Mouse (Mus musculus) thymus, postnatal 36 days (tissue): ENCODE results near the gene Btnl4.
"Not testable (repeated sequence)": the region's sequence is repeated elsewhere in the genome, so short reads cannot be mapped to it uniquely, and the experiment has no call there.

Experiments
- DNase-seq, 2 experiments: peaks; one replicate each; pipeline ENCODE4 v3.0.0; 2022; ENCODE audit warnings: mixed read lengths in 2 of 2

Btnl4 gene

DNA sequence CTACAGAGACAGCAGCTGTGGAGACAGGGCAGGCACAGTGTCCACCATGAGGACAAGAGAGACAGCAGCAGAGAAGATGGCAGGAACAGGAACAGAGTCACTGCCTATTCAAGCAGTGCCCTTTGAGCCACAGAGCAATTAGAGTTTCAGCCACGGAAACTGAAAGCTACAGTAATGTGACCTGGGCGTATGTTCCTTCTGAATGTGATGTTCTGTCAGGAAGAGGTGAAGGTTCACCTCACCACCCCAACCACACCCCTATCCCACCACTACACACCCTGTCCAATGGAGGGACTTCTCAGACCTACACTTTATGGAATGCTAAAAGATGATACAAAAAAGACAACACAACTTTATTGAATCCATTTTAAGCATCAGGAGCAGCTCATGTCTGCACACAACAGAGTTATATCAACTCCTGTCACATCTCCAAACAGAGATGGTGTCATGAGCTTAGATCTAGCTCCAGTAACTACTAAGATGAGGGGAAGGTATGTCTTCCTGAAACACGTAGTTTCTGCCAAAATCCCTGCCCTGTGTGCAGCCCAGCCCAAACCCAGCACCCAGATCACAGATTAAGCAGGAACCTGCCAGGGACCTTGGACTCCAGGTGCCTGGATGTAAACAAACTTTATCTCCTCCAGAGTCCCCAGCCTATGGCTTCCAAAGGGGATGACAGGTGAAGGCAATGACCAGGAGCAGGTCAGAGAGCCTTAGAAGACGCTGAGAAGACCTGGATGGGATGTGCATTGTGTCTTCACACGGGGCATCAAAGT, at the start of gene Btnl4:
TSS of gene Btnl4 (minus strand) at position 81 of the 776 bp plus-strand sequence.
- not testable (repeated sequence) for DNase-seq

DNA sequence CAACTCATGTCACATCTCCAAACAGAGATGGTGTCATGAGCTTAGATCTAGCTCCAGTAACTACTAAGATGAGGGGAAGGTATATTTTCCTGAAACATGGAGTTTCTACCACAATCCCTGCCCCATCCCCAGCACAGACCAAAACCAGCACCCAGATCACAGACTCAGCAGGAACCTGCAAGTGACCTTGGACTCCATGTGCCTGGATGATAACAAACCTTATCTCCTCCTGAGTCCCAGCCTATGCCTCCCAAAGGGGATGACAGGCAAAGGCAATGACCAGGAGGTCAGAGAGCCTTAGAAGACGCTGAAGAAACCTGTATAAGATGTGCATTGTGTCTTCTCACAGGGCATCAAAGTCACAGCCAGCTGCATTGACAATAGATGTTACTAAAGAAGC, 41.9 kb upstream of the Btnl4 start:
- no peak for DNase-seq

DNA sequence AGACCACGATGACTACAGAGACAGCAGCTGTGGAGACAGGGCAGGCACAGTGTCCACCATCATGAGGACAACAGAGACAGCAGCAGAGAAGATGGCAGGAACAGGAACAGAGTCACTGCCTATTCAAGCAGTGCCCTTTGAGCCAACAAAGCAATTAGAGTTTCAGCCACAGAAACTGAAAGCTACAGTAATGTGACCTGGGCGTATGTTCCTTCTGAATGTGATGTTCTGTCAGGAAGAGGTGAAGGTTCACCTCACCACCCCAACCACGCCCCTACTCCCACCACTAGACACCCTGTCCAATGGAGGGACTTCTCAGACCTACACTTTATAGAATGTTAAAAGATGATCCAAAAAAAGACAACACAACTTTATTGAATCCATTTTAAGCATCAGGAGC, 41.5 kb upstream of the Btnl4 start:
- DNase-seq = not testable (repeated sequence)

DNA sequence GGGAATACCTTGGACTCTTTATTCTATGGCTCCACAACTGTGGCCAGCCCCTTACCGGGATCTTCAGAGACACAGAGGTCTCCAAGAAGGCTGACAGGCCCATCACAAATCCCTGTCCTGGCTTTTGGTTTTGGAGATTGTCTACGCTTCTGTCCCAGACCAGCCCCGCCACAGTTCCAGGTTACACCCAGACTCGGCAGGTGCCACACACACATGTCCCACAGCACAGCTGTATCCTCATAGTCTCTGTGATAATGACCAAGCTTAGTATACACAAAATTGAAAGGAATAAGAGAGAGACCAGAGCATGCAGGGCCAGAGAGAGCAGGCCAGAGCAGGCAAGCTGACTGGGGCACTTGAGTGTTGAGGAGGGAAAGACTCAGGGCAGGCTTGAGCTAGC, 40.7 kb upstream of the Btnl4 start:
- DNase-seq = no peak

DNA sequence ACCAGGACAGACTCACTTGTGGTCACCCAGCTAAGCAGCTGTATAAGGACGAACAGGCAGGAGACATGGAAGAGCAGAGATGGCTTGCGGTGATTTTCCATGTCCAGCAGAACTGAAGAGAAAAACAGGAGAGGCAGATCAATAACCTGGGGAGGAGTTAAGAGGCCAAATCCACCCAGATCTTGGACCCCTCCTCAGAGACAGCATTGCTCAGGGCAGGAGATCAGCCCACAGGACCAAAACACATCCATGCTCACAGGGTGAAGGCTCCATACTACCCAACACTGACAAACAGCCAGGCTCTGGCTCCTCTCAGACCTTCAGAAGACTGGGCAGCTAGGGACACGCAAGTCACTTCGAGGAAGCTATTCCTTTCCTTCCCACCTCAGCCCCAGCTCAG, 40.1 kb upstream of the Btnl4 start, which contains the start of gene Btnl6:
TSS of gene Btnl6 (minus strand) at position 101 of the 400 bp plus-strand sequence.
- DNase-seq = no peak

DNA sequence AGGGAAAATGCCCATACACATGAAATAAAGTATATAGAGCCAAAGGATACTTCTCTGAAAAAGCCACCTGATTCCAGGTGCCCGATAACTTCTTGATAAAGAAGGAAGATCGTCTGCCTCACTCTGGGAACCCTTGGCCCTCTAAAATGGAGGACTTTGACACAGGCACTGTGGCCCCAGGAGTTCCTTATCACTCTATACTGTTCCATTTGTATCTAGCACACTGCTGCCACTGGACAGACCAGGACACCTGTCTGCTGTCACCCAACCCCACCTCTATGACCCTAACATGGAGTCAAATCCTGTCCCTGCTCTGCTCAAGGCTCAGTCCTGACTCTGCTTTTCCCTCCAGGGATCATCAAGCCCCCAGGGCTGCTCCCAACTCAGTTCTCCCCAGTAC, 39.4 kb upstream of the Btnl4 start:
- DNase-seq = no peak

DNA sequence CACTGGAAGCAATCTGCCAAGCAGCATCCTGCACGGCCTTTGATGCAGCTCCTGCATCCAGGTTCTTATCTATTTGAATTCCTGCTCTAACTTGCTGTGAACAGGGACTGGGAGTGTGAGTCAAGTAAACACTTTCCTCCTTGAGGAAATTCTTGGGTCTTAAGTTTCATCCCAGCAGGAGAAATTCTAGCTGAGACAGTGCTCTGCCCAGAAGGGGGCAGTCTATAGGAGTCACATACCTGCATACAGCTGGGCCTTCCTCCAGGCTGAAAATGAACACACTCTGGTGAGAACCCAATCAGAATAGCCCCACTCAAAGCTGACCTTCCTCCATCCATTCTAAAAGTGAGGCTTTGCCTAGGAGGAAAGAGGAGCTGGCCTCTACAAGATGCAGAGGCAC, 34.6 kb upstream of the Btnl4 start:
- DNase-seq = not testable (repeated sequence)

DNA sequence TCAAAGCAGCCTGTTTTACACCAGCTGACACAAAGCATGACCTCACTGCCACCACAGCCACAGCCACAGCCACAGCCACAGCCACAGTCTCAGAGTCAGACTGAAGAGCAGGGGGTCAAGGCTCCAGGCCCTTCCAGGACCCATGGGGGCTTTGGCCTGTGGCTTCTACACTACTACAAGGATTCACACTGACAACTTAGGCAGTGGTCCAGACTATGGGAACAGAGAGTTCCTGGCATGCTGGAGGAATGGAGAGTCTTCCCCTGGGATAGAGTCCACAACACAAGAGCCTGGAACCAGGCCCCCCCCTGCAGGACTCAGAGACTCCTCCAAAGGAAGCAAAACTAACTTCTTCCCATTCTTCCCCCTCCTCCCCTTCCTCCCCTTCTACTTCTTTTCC, 30.5 kb upstream of the Btnl4 start:
- no peak for DNase-seq

DNA sequence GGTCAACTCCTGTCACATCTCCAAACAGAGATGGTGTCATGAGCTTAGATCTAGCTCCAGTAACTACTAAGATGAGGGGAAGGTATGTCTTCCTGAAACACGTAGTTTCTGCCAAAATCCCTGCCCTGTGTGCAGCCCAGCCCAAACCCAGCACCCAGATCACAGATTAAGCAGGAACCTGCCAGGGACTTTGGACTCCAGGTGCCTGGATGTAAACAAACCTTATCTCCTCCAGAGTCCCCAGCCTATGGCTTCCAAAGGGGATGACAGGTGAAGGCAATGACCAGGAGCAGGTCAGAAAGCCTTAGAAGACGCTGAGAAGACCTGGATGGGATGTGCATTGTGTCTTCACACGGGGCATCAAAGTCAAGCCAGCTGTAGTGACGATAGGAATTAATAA, 20.6 kb upstream of the Btnl4 start:
- DNase-seq = not testable (repeated sequence)

DNA sequence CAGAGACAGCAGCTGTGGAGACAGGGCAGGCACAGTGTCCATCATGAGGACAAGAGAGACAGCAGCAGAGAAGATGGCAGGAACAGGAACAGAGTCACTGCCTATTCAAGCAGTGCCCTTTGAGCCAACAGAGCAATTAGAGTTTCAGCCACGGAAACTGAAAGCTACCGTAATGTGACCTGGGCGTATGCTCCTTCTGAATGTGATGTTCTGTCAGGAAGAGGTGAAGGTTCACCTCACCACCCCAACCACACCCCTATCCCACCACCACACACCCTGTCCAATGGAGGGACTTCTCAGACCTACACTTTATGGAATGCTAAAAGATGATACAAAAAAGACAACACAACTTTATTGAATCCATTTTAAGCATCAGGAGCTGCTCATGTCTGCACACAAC, 20.2 kb upstream of the Btnl4 start:
- DNase-seq = not testable (repeated sequence)

DNA sequence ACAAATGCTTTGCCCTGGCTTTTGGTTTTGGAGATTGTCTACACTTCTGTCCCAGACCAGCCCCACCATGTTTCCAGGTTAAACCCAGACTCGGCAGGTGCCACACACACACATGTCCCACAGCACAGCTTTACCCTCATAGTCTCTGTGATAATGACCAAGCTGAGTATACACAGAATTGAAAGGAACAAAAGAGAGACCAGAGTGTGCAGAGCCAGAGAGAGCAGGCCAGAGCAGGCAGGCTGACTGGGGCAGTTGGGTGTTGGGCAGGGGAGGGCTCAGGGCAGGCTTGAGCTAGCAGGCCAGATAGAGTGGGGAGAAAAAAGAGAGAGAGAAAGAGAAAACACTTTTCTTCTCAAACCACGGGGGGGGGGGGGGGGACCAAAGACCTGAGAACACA, 19.4 kb upstream of the Btnl4 start:
- no peak for DNase-seq

DNA sequence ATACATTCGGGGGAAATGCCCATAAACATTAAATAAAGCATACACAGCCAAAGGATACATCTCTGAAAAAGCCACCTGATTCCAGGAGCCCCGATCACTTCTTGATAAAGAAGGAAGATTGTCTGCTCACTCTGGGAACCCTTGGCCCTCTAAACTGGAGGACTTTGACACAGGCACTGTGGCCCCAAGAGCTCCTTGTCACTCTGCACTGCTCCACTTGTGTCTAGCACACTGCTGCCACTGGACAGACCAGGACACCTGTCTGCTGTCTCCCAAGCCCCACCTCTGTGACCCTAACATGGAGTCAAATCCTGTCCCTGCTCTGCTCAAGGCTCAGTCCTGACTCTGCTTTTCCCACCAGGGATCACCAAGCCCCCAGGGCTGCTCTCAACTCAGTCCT, 18.0 kb upstream of the Btnl4 start:
- DNase-seq = not testable (repeated sequence)

DNA sequence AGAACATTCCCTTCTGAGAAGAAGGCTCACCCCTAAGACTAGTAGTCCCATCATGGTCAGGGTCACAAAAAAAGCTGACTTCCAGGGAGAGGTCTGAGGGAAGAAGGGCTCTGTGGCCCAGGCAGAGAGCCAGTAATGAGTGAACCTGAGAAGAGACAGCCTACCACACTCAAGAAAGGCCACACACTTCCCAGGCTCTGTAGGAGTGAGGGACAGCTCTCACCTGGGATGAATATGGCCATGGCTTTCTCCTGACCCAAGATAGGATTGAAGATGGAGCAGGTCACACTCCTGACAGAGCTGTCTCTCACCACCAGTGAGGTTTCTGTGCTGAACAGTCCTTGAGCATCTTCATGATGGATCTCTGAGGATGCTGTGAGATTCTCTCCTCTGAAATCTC, 15.7 kb upstream of the Btnl4 start:
- no peak for DNase-seq

DNA sequence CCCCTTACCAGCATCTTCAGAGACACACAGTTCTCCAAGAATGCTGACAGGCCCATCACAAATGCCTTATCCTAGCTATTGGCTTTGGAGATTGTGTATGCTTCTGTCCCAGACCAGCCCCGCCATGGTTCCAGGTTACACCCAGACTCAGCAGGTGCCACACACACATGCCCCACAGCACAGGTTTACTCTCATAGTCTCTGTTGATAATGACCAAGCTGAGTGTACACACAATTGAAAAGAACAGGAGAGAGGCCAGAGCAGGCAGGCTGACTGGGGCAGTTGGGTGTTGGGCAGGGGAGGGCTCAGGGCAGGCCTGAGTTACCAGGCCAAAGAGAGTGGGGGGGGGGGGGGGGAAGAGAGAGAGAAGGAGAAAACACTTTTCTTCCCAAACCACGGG, 691 bp downstream of the Btnl4 start:
- DNase-seq = no peak

DNA sequence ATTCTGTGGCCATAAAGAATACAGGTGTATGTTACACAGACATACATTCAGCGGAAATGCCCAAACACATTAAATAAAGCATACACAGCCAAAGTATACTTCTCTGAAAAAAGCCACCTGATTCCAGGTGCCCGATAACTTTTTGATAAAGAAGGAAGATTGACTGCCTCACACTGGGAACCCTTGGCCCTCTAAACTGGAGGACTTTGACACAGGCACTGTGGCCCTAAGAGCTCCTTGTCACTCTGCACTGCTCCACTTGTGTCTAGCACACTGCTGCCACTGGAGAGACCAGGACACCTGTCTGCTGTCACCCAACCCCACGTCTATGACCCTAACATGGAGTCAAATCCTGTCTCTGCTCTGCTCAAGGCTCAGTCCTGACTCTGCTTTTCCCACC, 2.1 kb downstream of the Btnl4 start:
- DNase-seq = no peak

DNA sequence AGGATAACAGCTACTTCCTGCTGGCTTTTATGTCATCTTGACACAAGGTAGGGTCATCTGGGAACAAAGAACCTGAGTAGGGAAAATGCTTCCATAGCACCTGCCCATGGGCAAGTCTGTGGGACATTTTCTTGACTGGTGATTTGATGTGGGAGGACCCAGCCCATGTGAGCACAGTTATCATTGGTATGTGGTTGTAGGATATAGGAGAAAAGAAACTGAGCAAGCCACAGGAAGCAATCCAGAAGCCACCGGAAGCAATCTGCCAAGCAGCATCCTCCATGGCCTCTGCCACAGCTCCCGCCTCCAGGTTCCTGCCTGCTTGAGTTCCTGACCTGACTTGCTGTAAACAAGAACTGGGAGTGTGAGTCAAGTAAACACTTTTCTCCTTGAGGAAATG, 6.6 kb downstream of the Btnl4 start:
- DNase-seq = no peak

DNA sequence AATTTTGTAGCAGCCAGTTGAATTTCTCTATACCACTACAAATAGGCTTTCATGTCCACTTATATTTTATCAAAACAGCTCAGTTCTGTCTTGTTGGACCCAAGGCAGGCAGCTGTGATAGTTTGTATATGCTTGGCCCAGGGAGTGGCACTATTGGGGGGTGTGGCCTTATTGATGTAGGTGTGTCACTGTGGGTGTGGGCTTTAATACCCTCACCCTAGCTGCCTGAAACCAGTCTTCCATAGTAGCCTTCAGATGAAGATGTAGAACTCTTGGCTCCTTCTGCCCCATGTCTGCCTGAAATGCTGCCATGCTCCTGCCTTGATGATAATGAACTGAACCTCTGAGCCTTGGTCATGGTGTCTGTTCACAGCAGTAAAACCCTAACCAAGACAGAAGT, 11.2 kb downstream of the Btnl4 start:
- DNase-seq = not testable (repeated sequence)

DNA sequence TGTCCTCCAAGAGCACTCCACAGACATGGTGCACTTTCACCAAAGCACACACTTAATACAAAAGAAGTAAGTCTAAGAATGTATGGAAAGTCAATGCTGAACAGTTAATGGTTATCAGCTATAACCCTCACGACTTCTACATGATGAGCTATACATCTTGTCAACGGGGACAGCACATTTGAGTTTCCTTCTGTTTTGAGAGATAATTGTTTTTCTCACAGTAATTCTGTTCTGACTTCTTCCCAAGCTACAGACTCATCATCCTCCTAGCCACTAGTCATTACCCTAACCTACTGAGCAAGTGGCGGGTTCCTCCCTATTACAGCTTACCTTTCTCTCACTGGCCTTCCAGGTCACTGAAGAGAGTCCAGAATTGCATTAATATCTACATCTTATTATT, 17.9 kb downstream of the Btnl4 start:
- no peak for DNase-seq

DNA sequence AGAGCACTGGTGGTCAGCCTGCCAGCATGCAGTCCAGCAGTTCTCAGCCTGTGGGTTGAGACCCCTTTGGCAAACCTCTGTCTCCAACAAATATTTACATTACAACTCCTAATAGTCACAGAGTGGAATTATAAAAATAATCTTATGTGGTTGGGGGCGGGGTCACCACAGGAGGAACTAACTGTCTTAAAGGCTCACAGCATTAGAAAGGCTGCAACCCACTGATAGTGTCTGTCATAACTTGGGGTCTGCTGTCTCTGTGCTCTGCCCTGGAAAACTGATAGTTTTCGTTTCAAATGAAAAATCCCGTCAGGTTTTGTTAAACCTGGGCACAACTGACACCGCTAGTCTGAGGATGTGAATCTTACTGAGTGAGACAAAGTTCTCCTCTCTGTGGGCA, 19.4 kb downstream of the Btnl4 start:
- DNase-seq = no peak

DNA sequence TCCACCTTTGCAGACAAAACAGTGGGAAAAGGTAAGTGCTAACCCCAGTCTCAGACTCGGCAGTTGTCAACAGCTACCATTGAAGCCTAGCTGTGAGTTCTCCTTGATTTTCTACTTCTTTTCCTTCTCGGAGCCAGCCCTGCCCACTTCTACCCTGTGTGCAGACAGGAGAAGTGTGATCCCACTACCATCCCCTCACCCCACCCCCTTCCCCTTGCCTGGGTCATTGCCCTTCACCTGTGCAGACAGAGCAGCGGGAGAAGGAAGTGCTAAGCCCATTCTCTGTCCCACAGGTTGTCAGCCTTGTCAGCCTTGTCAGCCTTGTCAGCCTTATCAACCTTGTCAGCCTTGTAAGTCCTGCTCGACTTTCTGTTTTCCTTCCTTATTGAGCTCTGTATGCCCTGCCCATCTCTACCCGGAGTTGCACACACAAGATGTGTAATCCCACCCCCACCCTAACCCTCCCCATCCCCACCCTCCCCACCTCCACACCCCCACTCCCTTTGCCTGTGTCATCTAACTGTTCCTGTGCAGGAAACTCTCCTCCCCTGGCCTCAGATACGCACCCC, 28.6 kb downstream of the Btnl4 start:
- DNase-seq = no peak

DNA sequence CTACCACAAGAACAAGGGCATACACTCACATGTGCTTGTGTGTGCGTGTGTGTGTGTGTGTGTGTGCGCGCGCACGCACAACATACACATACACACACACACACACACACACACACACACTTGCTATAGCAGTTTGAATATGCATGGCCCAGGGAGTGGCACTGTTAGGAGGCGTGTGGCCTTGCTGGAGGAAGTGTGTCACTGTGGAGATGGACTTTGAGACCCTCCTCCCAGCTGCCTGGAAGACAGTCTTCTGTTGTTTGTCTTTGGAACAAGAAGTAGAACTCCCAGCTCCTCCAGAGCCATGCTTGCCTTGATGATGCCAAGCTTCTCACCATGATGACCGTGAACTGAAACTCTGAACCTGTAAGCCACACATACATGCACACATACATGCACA, 35.1 kb downstream of the Btnl4 start:
- DNase-seq = no peak

DNA sequence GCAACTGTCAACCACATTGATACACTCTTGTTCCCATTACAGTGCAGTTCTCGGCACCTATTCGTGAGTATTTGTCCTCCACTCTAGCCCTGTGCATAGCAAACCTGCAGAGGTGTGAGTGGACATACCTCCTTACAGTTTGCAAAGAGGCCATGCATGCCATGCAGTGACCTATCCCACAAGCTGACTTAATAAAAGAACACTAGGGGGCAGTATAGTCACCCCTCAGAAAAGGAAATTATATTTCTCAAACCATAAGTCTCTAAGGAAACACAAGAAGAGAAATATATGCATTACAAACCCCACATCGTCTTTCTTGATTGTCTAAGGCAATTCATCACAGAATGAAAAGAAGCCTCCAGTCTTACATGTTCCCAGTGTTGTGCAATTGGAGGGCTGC, 37.3 kb downstream of the Btnl4 start:
- no peak for DNase-seq

DNA sequence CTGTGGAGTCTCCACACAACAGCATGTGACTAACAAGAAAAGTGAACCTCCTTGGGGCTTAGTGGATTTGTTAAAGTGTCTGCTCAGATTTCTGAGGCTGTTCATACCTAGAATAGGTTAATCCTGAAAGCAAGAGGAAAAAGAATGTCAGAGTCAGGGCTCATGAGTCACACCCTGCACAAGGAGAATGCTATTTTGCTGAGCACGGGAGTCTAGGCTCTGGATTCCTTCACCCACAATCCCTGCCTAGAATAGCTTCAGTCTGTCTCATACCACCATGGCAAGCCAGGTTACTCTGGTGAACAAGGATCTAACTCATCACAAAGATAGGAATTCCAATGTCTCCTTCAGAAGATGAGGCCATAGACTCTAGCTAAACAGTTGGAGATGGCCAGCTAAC, 38.5 kb downstream of the Btnl4 start:
- DNase-seq = no peak

DNA sequence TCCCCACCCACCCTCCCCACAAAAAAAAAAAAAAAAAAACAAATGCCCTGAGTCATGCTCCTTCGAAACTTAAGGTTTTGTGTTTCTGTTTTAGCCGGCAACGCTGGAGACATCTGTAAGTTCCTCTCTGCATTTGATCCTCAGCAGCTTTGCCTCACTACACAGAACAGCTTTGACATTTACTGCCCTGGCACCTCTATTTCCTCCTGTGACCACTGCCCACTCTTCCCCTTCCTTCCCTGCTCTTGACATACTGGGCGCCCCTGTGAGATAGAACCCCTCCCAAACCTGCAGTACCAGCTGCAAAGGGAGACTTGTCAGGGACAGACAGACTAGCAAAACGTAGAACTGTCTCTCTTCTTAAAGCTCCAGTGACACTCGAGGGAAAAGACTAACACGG, 39.5 kb downstream of the Btnl4 start:
- no peak for DNase-seq

DNA sequence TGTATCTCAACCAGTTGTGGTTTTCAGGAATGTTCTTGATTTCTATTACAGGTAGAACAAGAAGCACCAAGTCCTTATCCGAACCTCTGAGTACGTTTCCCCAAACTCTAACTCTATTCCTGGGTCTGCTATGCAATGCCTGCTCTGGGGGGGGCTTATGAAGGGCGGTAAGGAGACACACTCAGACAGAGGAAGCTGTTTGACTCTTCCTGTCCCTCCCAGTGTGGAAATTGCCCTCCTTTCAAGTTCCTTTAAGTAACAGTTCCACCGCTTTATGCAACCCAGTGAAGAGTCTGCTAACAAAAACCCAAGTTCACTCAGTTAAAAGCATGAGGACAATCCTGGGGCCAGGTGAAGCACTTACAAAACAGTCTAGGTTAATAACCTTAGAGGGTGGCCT, 40.0 kb downstream of the Btnl4 start:
- DNase-seq = no peak
